Mouse (Mus musculus): ENCODE measurements around the gene Chat. TPM values are rescaled to one million over a fixed set of nuclear protein-coding genes. Genes with fewer than 3 reads are reported as not detected.

Gene Chat
- total RNA-seq, 2 experiments from 2014 or later = not detected

DNA sequence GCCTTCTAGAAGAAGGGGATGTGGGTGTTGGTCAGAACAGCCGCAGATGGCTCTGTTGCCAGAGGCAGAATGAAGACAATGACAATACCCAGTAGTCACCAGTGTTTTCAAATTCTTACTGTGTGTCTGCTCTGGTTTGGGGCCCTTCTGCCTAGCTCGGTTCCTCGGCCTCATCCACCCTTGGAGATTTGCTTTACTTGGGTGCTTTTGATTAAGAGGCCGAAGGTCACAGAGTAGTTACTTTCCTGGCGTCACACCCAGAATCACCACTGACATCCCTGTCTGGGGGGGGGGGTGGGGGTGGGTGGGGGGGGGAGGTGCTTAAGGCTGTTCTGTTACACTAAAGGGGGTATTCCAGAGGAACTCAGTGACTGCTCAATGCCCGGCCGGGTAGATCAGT is 101.4 kb downstream of the Chat start:
- Histone ChIP-seq H3K27ac (no peak overlapping the region), H3K4me3 (no peak overlapping the region)
- TF ChIP-seq CTCF (conservative IDR thresholded peaks at IDR 0.05) = no peak
- no peak for DNase-seq (ENCODE audit: low spot score in 2 of 2)

Other genes starting within 250 kb of the Chat start
- gene Ogdhl, start 144.0 kb downstream of the Chat start, total RNA-seq (2021) = 10 to 100 TPM; 89.9 to 96.3 TPM
- gene 1700024G13Rik, start 77.6 kb downstream of the Chat start, total RNA-seq (2021) = under 1 TPM in 1 of 2 experiments, not detected in 1; 0.61 TPM
- gene Slc18a3, start 1.1 kb downstream of the Chat start, total RNA-seq (2021) = not detected
- gene Ercc6, start 47.5 kb upstream of the Chat start, total RNA-seq (2021) = 10 to 100 TPM; 24.1 to 28.7 TPM
- under 1 TPM in 1 of 2 experiments, not detected in 1; 0.15 TPM for gene Prrxl1, start 133.4 kb upstream of the Chat start, total RNA-seq (2021)
- under 1 TPM; 0.15 to 0.17 TPM for gene 3425401B19Rik, start 219.3 kb upstream of the Chat start, total RNA-seq (2021)